Mouse (Mus musculus) neural tube, embryonic 11.5 days (tissue): ENCODE measurements at regions not wholly inside any gene's neighbourhood (a gene's known extent, or its start where the extent isn't known, plus 50 kb on each side); places are given as distances from the start of the nearest gene placed in this dataset.

ENCODE experiments used
- ATAC-seq: fragments of 200-750 bp; cut with Nextera tagmentation; 2 replicates; pipeline ENCODE4 v1.8.0; 2017; ENCODE audit warnings: moderate number of reproducible peaks, mild to moderate bottlenecking, moderate TSS enrichment, moderate library complexity; ENCODE audit not compliant: insufficient read depth, low FRiP score, low TSS enrichment
- DNase-seq: peaks from one replicate; pipeline ENCODE4 v3.0.0-alpha.2; 2015; ENCODE audit warnings: low spot score
- H3K27ac ChIP-seq: fragments of 300-500 bp; sonication (generic); 2 replicates; pipeline ENCODE4 v1.5.1; 2014; ENCODE audit warnings: low read depth, mild to moderate bottlenecking, low read length
- H3K27me3 ChIP-seq: fragments of 300-500 bp; sonication (generic); 2 replicates; pipeline ENCODE4 v1.6.1; 2014; ENCODE audit warnings: mild to moderate bottlenecking, low read length, mixed read lengths; ENCODE audit not compliant: control insufficient read depth, insufficient read depth
- H3K36me3 ChIP-seq: fragments of 300-500 bp; sonication (generic); 2 replicates; pipeline ENCODE4 v1.6.1; 2014; ENCODE audit warnings: mild to moderate bottlenecking, low read length, moderate library complexity, mixed read lengths; ENCODE audit not compliant: control insufficient read depth, insufficient read depth
- H3K4me1 ChIP-seq: fragments of 300-500 bp; sonication (generic); 2 replicates; pipeline ENCODE4 v1.6.1; 2014; ENCODE audit warnings: low read length, mixed read lengths; ENCODE audit not compliant: control insufficient read depth, insufficient read depth
- H3K4me2 ChIP-seq: fragments of 300-500 bp; sonication (generic); 2 replicates; pipeline ENCODE4 v1.6.1; 2014; ENCODE audit warnings: low read depth, mild to moderate bottlenecking, moderate library complexity
- H3K4me3 ChIP-seq: fragments of 300-500 bp; sonication (generic); 2 replicates; pipeline ENCODE4 v1.5.1; 2014; ENCODE audit warnings: low read depth, low read length
- H3K9ac ChIP-seq: fragments of 300-500 bp; sonication (generic); 2 replicates; pipeline ENCODE4 v1.6.1; 2014; ENCODE audit warnings: mild to moderate bottlenecking, low read length
- H3K9me3 ChIP-seq: fragments of 300-500 bp; sonication (generic); 2 replicates; pipeline ENCODE4 v1.6.1; 2016; ENCODE audit warnings: low read length; ENCODE audit not compliant: control insufficient read depth
- WGBS: fragments of 180-500 bp; shearing (Covaris S2); extraction: QIAGEN DNeasy Blood & Tissue Kit; methylation state at CpG from one replicate; pipeline ENCODE4 v1.1.7; 2014; 5-methylcytosine and 5-hydroxymethylcytosine counted together

GRCm38 (mm10) chr11:82668026-82668425 lies 96.1 kb downstream of the Cct6b start:
- no peak for DNase-seq
- Histone ChIP-seq H3K9ac (no peak overlapping the region), H3K36me3 (no peaks in the 10 kb centered on the region), H3K27me3 (no peaks in the 10 kb centered on the region), H3K4me1 (no peaks in the 10 kb centered on the region), H3K27ac (no peak overlapping the region), H3K4me3 (no peak overlapping the region), H3K9me3 (no peaks in the 10 kb centered on the region), H3K4me2 (no peak overlapping the region)
- no peak for ATAC-seq
- WGBS = 82% methylated on average over 1 of the region's 1 CpGs

GRCm38 (mm10) chr11:82664076-82664475 lies 100.0 kb downstream of the Cct6b start:
- Histone ChIP-seq H3K27ac (no peak overlapping the region), H3K4me3 (no peak overlapping the region), H3K36me3 (no peaks in the 10 kb centered on the region), H3K4me2 (no peak overlapping the region), H3K4me1 (no peaks in the 10 kb centered on the region), H3K27me3 (no peaks in the 10 kb centered on the region), H3K9ac (no peak overlapping the region), H3K9me3 (no peaks in the 10 kb centered on the region)
- 90% methylated on average over 1 of the region's 1 CpGs for WGBS
- ATAC-seq = no peak
- no peak for DNase-seq

- ATAC-seq (no peak), DNase-seq (no peak)
- Histone ChIP-seq H3K9me3 (no peaks in the 10 kb centered on the region), H3K27ac (no peak overlapping the region), H3K4me3 (no peak overlapping the region), H3K36me3 (no peaks in the 10 kb centered on the region), H3K27me3 (no peaks in the 10 kb centered on the region), H3K4me1 (no peaks in the 10 kb centered on the region), H3K4me2 (no peak overlapping the region), H3K9ac (no peak overlapping the region)
- 6% methylated on average over 3 of the region's 3 CpGs for WGBS
Observed at GRCm38 (mm10) chr11:82662086-82662485, 102.0 kb downstream of the Cct6b start.

- 18% methylated on average over 5 of the region's 5 CpGs for WGBS
- peak; percentile 35 for DNase-seq
- H3K27ac ChIP-seq = peak overlapping the region; percentile 24; the same call in 1 of the 2 replicates
Observed at GRCm38 (mm10) chr11:82651751-82652150, 112.4 kb downstream of the Cct6b start.

GRCm38 (mm10) chr11:82638513-82638912 lies 125.6 kb downstream of the Cct6b start:
- Histone ChIP-seq H3K4me3 (no peak overlapping the region), H3K9ac (no peak overlapping the region), H3K4me2 (no peak overlapping the region), H3K36me3 (no peaks in the 10 kb centered on the region), H3K9me3 (no peaks in the 10 kb centered on the region), H3K4me1 (no peaks in the 10 kb centered on the region), H3K27ac (no peak overlapping the region), H3K27me3 (no peaks in the 10 kb centered on the region)
- 52% methylated on average over 4 of the region's 4 CpGs for WGBS
- DNase-seq = no peak
- no peak for ATAC-seq

More at GRCm38 (mm10) chr11:82651751-82652150, 112.4 kb downstream of the Cct6b start:
- ATAC-seq = no peak
- no peaks in the 10 kb centered on the region for H3K27me3 ChIP-seq
- no peaks in the 10 kb centered on the region for H3K36me3 ChIP-seq
- no peak overlapping the region for H3K4me3 ChIP-seq
- H3K4me1 ChIP-seq = 0 out of 2 replicates have a peak, but pooled peaks cover 3% of the 10 kb centered on the region
- no peak overlapping the region for H3K9ac ChIP-seq
- no peaks in the 10 kb centered on the region for H3K9me3 ChIP-seq
- H3K4me2 ChIP-seq = no peak overlapping the region

GRCm38 (mm10) chr11:82632191-82632590 lies 131.9 kb downstream of the Cct6b start:
- ATAC-seq (no peak), DNase-seq (no peak)
- Histone ChIP-seq H3K9ac (no peak overlapping the region), H3K9me3 (no peaks in the 10 kb centered on the region), H3K27me3 (no peaks in the 10 kb centered on the region), H3K36me3 (no peaks in the 10 kb centered on the region), H3K4me3 (no peak overlapping the region), H3K4me2 (no peak overlapping the region), H3K4me1 (no peaks in the 10 kb centered on the region), H3K27ac (no peak overlapping the region)
- 92% methylated on average over 1 of the region's 1 CpGs for WGBS

- DNase-seq (no peak), ATAC-seq (peak; percentile 35; the same call in 1 of the 2 replicates)
- WGBS = 31% methylated on average over 4 of the region's 4 CpGs
Observed at GRCm38 (mm10) chr11:82631387-82631786, 132.7 kb downstream of the Cct6b start.

GRCm38 (mm10) chr11:82626501-82627111 lies 137.5 kb downstream of the Cct6b start:
- Histone ChIP-seq H3K4me1 (no peaks in the 10 kb centered on the region), H3K27ac (no peak overlapping the region), H3K36me3 (no peaks in the 10 kb centered on the region), H3K9me3 (no peaks in the 10 kb centered on the region), H3K9ac (no peak overlapping the region), H3K27me3 (no peaks in the 10 kb centered on the region), H3K4me2 (no peak overlapping the region), H3K4me3 (no peak overlapping the region)
- DNase-seq = no peak
- ATAC-seq = no peak
- 47% methylated on average over 7 of the region's 7 CpGs for WGBS

More at GRCm38 (mm10) chr11:82631387-82631786, 132.7 kb downstream of the Cct6b start:
- Histone ChIP-seq H3K4me1 (no peaks in the 10 kb centered on the region), H3K4me3 (no peak overlapping the region), H3K9ac (no peak overlapping the region), H3K4me2 (no peak overlapping the region), H3K9me3 (no peaks in the 10 kb centered on the region), H3K27ac (no peak overlapping the region), H3K27me3 (no peaks in the 10 kb centered on the region), H3K36me3 (no peaks in the 10 kb centered on the region)

GRCm38 (mm10) chr11:82621061-82621460 lies 143.1 kb downstream of the Cct6b start:
- no peak overlapping the region for H3K4me3 ChIP-seq
- DNase-seq = no peak
- no peak overlapping the region for H3K9ac ChIP-seq
- H3K4me2 ChIP-seq = no peak overlapping the region
- no peaks in the 10 kb centered on the region for H3K36me3 ChIP-seq
- H3K27ac ChIP-seq = no peak overlapping the region
- H3K27me3 ChIP-seq = peaks cover 3% of the 10 kb centered on the region; the same call in 1 of the 2 replicates
- no peak for ATAC-seq
- H3K9me3 ChIP-seq = no peaks in the 10 kb centered on the region
- 94% methylated on average over 10 of the region's 10 CpGs for WGBS
- H3K4me1 ChIP-seq = no peaks in the 10 kb centered on the region
